Mouse (Mus musculus) heart, embryonic 14.5 days (tissue): ENCODE measurements around the gene Nudt14. TPM values are rescaled to one million over a fixed set of nuclear protein-coding genes. Genes with fewer than 3 reads are reported as not detected.

Source experiments
- ATAC-seq: fragments of 200-750 bp; cut with Nextera tagmentation; 2 replicates; pipeline ENCODE4 v1.8.0; 2017; ENCODE audit warnings: low read depth, moderate TSS enrichment; ENCODE audit not compliant: insufficient number of reproducible peaks, insufficient read depth, low FRiP score
- H3K27ac ChIP-seq, 2 experiments: fragments of 200-500 bp in 1 of 2; fragments of 300-500 bp in 1 of 2; sonication (generic) in 1 of 2; replicated peaks in 1 of 2; 2 replicates each; pipeline ENCODE4 v1.5.1; 2012 to 2014; ENCODE audit warnings: low read depth in 2 of 2, low read length in 2 of 2, control low read depth in 1 of 2, mild to moderate bottlenecking in 1 of 2, mixed read lengths in 1 of 2; ENCODE audit not compliant: control insufficient read depth in 1 of 2, insufficient read depth in 1 of 2
- H3K27me3 ChIP-seq: fragments of 300-500 bp; sonication (generic); 2 replicates; pipeline ENCODE4 v1.6.1; 2014; ENCODE audit warnings: mild to moderate bottlenecking, low read length, control low read depth; ENCODE audit not compliant: control insufficient read depth, insufficient read depth
- H3K36me3 ChIP-seq: fragments of 300-500 bp; sonication (generic); 2 replicates; pipeline ENCODE4 v1.6.1; 2014; ENCODE audit warnings: mild to moderate bottlenecking, control low read depth, low read length, mixed read lengths; ENCODE audit not compliant: control insufficient read depth, insufficient read depth
- H3K4me1 ChIP-seq, 2 experiments: fragments of 200-500 bp in 1 of 2; fragments of 300-500 bp in 1 of 2; sonication (generic) in 1 of 2; 2 replicates each; pipeline ENCODE4 v1.6.1; 2012 to 2014; ENCODE audit warnings: low read length in 2 of 2, control low read depth in 1 of 2, mixed read lengths in 1 of 2; ENCODE audit not compliant: control insufficient read depth in 2 of 2, insufficient read depth in 2 of 2
- H3K4me2 ChIP-seq: fragments of 300-500 bp; sonication (generic); 2 replicates; pipeline ENCODE4 v1.6.1; 2014; ENCODE audit warnings: mild to moderate bottlenecking, low read length
- H3K4me3 ChIP-seq, 2 experiments: fragments of 200-500 bp in 1 of 2; fragments of 300-500 bp in 1 of 2; sonication (generic) in 1 of 2; 2 replicates each; pipeline ENCODE4 v1.5.1; 2012 to 2014; ENCODE audit warnings: low read length in 2 of 2, mild to moderate bottlenecking in 2 of 2, control low read depth in 1 of 2, low read depth in 1 of 2, moderate library complexity in 1 of 2; ENCODE audit not compliant: control insufficient read depth in 1 of 2, insufficient read depth in 1 of 2
- H3K9ac ChIP-seq: fragments of 300-500 bp; sonication (generic); 2 replicates; pipeline ENCODE4 v1.6.1; 2014; ENCODE audit warnings: mild to moderate bottlenecking, low read length
- H3K9me3 ChIP-seq: fragments of 300-500 bp; sonication (generic); 2 replicates; pipeline ENCODE4 v1.6.1; 2016; ENCODE audit warnings: low read length, control low read depth; ENCODE audit not compliant: control insufficient read depth
- WGBS: fragments of 180-500 bp; shearing (Covaris S2); extraction: QIAGEN DNeasy Blood & Tissue Kit; methylation state at CpG from one replicate; pipeline ENCODE4 v1.1.7; 2014; 5-methylcytosine and 5-hydroxymethylcytosine counted together
- microRNA-seq: library from miRNA; unstranded; fragments of <30 nt; microRNA quantifications from one replicate; pipeline ENCODE4, GENCODE M21; 2016
- polyA plus RNA-seq: library from polyadenylated mRNA; unstranded; fragments of >200 nt; fragmentation: Nextera tagmentation; extraction: Ambion mirVana; gene quantifications from 2 replicates; pipeline ENCODE4 v1.2.1, GENCODE M21; 2014

The Nudt14 gene
- polyA plus RNA-seq, 1 experiment from 2014 or later = 53.9 TPM

- Histone ChIP-seq H3K4me1 (peaks cover 7 to 12% of the 10 kb centered on the region in 2 experiments), H3K36me3 (no peaks in the 10 kb centered on the region), H3K9me3 (no peaks in the 10 kb centered on the region), H3K9ac (no peak overlapping the region), H3K4me3 (no peak overlapping the region), H3K27me3 (peaks cover 5% of the 10 kb centered on the region; the same call in 1 of the 2 replicates), H3K27ac (no peak overlapping the region), H3K4me2 (no peak overlapping the region)
- 69% methylated on average over 12 of the region's 12 CpGs for WGBS
- ATAC-seq = no peak
Observed at GRCm38 (mm10) chr12:112898351-112898750, 43.6 kb downstream of the Nudt14 start.

GRCm38 (mm10) chr12:112897522-112898212 is 44.3 kb downstream of the Nudt14 start:
- peaks cover 5% of the 10 kb centered on the region; the same call in 1 of the 2 replicates for H3K27me3 ChIP-seq
- H3K9ac ChIP-seq = no peak overlapping the region
- ATAC-seq = peak; percentile 68
- no peaks in the 10 kb centered on the region for H3K36me3 ChIP-seq
- no peak overlapping the region for H3K4me3 ChIP-seq
- no peak overlapping the region for H3K27ac ChIP-seq
- H3K4me1 ChIP-seq = peaks cover 7 to 12% of the 10 kb centered on the region in 2 experiments
- whole genome bisulfite sequencing = 35% methylated on average over 16 of the region's 16 CpGs
- no peaks in the 10 kb centered on the region for H3K9me3 ChIP-seq
- H3K4me2 ChIP-seq = peak overlapping the region; percentile 34

- Histone ChIP-seq H3K9me3 (no peaks in the 10 kb centered on the region), H3K27me3 (peaks cover 5% of the 10 kb centered on the region; the same call in 1 of the 2 replicates), H3K27ac (peak overlapping the region; percentile 11 to 22; a peak in 1 of 4 replicates), H3K9ac (no peak overlapping the region), H3K4me2 (peak overlapping the region; percentile 16; the same call in 1 of the 2 replicates), H3K36me3 (no peaks in the 10 kb centered on the region), H3K4me3 (no peak overlapping the region), H3K4me1 (peaks cover 7 to 12% of the 10 kb centered on the region in 2 experiments)
- ATAC-seq = no peak
- WGBS = 34% methylated on average over 4 of the region's 4 CpGs
Observed at GRCm38 (mm10) chr12:112894969-112895368, 47.0 kb downstream of the Nudt14 start.

GRCm38 (mm10) chr12:112894303-112894884 is 47.5 kb downstream of the Nudt14 start:
- Histone ChIP-seq H3K36me3 (no peaks in the 10 kb centered on the region), H3K9ac (no peak overlapping the region), H3K27me3 (peaks cover 5% of the 10 kb centered on the region; the same call in 1 of the 2 replicates), H3K4me2 (no peak overlapping the region), H3K4me1 (peaks cover 7 to 12% of the 10 kb centered on the region in 2 experiments), H3K4me3 (no peak overlapping the region), H3K27ac (peak overlapping the region in 1 of 2 experiments; percentile 11; a peak in 1 of 4 replicates), H3K9me3 (no peaks in the 10 kb centered on the region)
- no peak for ATAC-seq
- 63% methylated on average over 11 of the region's 11 CpGs for WGBS

- no peak for ATAC-seq
- Histone ChIP-seq H3K4me1 (no peaks in the 10 kb centered on the region), H3K9ac (no peak overlapping the region), H3K9me3 (no peaks in the 10 kb centered on the region), H3K4me2 (no peak overlapping the region), H3K27me3 (0 out of 2 replicates have a peak, but pooled peaks cover 2% of the 10 kb centered on the region), H3K4me3 (no peak overlapping the region), H3K36me3 (no peaks in the 10 kb centered on the region), H3K27ac (no peak overlapping the region)
- 61% methylated on average over 7 of the region's 7 CpGs for WGBS
Observed at GRCm38 (mm10) chr12:112885465-112885864, 56.5 kb downstream of the Nudt14 start.

Small RNAs within 50 kb of the gene (microRNA-seq; reads per million reads assigned to microRNA genes)
- not detected for gene Mir6941

Other genes with a start within 250 kb of the Nudt14 start
- gene Cep170b, start 221.7 kb downstream of the Nudt14 start, polyA plus RNA-seq = 5.0 and 6.1 TPM in 2 replicates
- 6.0 and 6.8 TPM in 2 replicates for gene Pld4, start 181.5 kb downstream of the Nudt14 start, polyA plus RNA-seq
- gene Ahnak2, start 139.5 kb downstream of the Nudt14 start, polyA plus RNA-seq = 1.9 and 3.1 TPM in 2 replicates
- gene Clba1, start 133.2 kb downstream of the Nudt14 start, polyA plus RNA-seq = 7.1 and 7.9 TPM in 2 replicates
- 40.4 and 42.0 TPM in 2 replicates for gene Cdca4, start 112.7 kb downstream of the Nudt14 start, polyA plus RNA-seq
- gene Gpr132, start 73.9 kb downstream of the Nudt14 start, polyA plus RNA-seq = 0.08 and 0.15 TPM in 2 replicates
- 3.4 and 4.7 TPM in 2 replicates for gene Jag2, start 12.3 kb downstream of the Nudt14 start, polyA plus RNA-seq
- gene Btbd6, start 34.4 kb upstream of the Nudt14 start, polyA plus RNA-seq = 19.4 and 25.9 TPM in 2 replicates
- gene Brf1, start 58.6 kb upstream of the Nudt14 start, polyA plus RNA-seq = 40.5 and 42.5 TPM in 2 replicates
- 7.1 and 7.6 TPM in 2 replicates for gene Pacs2, start 72.4 kb upstream of the Nudt14 start, polyA plus RNA-seq
- not detected in 2 replicates for gene Tex22, start 132.4 kb upstream of the Nudt14 start, polyA plus RNA-seq
- gene Mta1, start 156.2 kb upstream of the Nudt14 start, polyA plus RNA-seq = 14.6 and 15.5 TPM in 2 replicates
- 1,706 and 1,786 TPM in 2 replicates for gene Crip2, start 198.1 kb upstream of the Nudt14 start, polyA plus RNA-seq
- 586 and 589 TPM in 2 replicates for gene Crip1, start 204.2 kb upstream of the Nudt14 start, polyA plus RNA-seq
- gene Tedc1, start 214.3 kb upstream of the Nudt14 start, polyA plus RNA-seq = 13.3 and 17.5 TPM in 2 replicates
- gene Tmem121, start 243.8 kb upstream of the Nudt14 start, polyA plus RNA-seq = 1.1 and 1.2 TPM in 2 replicates